Mouse (Mus musculus) spleen, embryonic (tissue): ENCODE results near the gene Mrps18a.

Experiments used
- CTCF ChIA-PET: fragments of 350-600 bp; sonication (Branson Sonifier 250); formaldehyde crosslinking; loops from one replicate; lab custom pipeline; 2022; lab: Charles Lee

Gene Mrps18a

DNA sequence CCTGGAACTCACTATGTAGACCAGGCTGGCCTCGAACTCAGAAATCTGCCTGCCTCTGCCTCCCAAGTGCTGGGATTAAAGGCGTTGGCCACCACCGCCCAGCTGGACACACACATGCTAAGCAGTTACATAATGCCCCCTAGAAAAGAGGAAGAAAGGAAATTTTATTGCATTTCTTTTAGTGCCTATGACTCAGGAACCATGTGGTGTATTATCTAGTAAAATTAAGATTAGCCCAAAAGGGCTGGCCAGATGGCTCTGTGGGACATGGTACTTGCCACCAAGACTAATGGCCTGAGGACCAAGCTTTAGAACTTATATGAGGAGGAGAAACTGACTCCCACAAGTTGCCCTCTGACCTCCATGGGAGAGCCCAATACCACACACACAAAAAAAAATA, 29.1 kb downstream of the Mrps18a start:
- CTCF ChIA-PET, result no interaction called here

DNA sequence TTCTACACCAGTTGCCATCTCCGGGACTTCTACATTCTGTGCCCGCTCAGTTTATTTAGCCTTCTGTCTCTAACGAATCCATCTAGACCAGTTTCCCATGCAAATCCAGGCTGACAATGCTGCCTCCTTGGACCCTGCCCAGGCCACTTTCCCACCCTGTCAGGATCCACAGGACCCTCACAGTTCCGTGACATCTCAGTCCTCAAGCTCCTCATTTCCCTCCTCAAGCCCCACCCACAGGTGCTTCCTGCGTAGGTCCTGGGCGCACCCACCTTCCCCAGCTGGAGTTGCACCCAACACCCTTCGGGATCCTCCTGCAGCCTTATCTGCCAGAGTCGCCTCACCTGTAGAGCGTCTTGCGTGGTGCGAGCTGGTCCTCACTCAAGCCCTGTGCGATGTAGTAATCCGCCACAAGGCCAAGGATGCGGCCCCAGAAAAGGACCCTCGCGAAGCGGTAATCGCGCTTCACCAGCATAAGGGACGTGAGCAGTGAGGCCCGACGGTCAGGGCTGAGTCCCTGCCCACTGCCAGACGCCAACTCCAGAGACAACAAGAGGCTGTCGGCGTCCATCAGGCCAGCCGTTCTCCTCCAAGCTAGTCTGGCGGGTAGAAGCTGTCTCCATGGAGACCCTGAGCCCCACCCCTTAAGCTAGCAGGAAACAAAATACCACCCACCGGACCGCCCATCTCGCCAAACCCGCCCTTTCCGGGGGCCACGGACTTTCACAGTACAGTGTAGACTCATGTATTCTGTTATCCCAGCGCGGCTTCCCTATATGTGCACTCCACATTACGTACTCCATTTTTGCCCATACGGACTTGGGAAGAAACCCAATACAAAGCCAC, 33.0 kb downstream of the Mrps18a start, which contains the start of gene Rsph9:
Gene Rsph9 (minus strand): TSS at position 639 of the 846 bp plus-strand sequence.
- CTCF ChIA-PET, result interaction anchor here (0.5 to 0.7 kb wide), 2 partner anchors 502 to 569 kb away, joined by 7 to 9 read pairs; no protein-coding TSS in a partner anchor

DNA sequence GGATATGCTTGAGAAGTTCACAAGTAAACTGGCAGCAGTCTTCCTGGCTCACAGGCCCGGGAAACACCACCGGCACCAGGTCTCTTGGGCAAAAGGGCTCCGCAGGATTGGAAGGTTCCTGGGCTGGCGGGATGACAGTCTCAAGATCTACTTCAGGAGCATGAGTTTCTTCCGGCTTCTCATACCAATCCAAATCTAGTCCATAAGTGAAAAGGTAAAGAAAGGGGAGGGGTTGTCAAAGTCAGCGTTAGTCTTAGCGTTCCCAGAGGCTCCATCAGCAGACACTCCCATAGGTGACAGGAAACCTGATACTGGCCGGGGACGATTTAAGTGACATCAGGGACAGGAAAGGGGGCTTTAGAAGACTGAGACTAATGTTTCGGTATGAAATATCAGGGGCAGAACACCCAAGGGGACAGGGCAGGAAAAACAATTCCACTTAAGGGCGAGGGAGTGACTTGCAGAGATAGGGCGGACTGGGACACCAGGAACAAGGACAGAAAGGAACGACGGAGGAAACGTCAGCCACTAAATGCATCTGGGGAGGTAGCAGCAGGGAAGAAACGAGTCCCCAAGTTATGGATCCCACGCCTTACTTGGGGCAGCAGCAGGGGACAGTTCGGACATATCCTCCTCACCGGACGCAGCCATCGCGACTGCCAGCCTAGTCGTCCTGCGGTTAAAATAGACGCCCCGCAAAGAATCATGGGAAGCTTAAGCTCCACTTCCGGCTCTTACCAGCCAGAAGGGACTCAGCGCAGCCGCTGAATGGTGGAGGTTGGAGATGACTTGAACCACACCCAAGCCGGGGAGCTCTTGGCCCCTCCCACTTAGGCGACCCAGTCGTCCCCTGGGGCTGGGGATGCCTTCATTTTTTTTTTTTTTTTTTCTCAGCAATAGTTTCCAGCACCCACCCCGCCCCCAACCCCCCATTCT, 42.3 kb downstream of the Mrps18a start, which contains the start of gene Mad2l1bp:
Gene Mad2l1bp (minus strand): TSS at position 707 of the 936 bp plus-strand sequence.
- CTCF ChIA-PET, result interaction anchor here (0.5 kb wide), 1 partner anchor 521 kb away, joined by 5 read pairs; no protein-coding TSS in a partner anchor

DNA sequence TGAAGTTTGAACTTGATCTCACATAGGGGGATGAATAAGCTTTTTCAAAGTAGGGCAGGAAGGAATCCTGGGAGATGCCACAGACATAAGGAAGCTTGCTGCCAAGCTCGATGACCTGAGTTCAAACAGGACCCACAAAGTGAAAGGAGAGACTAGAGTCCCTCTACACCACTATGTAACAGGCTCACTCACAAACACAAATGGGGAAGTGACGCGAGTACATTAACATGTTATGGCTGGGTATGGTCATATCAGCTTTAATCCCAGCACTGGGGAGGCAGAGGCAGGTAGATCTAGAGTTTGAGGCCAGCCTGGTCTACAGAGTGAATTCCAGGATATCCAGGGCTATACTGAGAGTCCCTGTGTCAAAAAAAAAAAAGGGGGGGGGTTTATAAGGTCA, 43.5 kb downstream of the Mrps18a start:
- CTCF ChIA-PET, result no interaction called here

DNA sequence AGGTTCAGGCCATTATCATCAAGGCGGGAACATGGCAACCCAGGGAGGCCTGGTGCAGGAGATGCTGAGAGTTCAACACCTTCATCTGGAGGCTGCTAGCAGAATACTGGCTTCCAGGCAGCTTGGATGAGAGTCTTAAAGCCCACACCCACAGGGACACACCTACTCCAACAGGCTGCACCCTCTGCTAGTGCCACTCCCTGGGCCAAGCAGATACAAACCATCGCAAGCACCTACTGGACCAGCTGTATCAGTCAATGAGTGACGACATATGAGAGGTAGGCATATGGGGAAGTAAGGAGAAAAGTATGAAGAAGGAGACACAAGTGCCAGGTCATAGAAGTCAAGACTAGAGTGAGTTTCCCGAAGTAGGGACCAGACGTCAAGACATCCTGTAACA, 45.9 kb downstream of the Mrps18a start:
- CTCF ChIA-PET, result no interaction called here

DNA sequence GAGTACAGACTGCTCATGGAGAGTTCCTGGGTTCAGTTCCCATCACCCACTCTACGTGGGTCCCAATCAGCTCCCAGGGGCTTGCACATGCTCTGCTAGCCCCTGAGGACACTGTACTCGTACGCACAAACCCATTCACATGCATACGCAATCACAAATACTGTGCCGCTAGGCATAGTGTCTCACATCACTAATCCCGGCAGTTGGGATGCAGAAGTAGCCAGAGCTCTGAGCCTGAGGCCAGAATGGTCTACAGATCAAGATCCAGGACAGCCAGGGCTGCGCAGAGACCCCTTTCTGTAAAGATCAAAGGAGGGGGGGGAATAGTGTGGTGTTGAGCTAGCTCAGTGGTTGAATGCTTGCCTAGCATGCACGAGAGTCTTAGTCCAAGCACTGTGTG, 46.3 kb downstream of the Mrps18a start:
- CTCF ChIA-PET, result interaction anchor here (0.6 kb wide), 1 partner anchor 46 kb away, joined by 3 read pairs; the partner anchor contains the start of gene Mrps18a

DNA sequence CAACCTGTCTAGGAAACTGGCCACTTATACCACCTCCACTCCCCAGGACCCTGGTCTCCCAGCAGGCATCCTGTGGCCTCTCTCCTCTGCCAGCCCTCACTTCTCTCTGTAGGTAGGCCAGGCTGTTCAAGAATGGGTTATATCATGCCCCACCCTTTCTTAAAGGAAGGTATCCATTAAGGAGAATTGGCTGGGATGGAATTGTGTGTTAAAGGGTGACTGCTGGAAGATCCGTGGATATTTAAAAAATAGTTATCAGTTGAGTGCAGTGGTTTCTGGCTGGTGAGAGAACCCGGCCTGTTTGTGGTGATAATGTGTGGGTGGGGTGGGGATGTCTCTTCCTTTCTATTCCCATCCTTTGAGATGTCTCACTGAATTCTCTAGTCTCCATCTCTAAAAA, 48.5 kb downstream of the Mrps18a start:
- CTCF ChIA-PET, result no interaction called here

DNA sequence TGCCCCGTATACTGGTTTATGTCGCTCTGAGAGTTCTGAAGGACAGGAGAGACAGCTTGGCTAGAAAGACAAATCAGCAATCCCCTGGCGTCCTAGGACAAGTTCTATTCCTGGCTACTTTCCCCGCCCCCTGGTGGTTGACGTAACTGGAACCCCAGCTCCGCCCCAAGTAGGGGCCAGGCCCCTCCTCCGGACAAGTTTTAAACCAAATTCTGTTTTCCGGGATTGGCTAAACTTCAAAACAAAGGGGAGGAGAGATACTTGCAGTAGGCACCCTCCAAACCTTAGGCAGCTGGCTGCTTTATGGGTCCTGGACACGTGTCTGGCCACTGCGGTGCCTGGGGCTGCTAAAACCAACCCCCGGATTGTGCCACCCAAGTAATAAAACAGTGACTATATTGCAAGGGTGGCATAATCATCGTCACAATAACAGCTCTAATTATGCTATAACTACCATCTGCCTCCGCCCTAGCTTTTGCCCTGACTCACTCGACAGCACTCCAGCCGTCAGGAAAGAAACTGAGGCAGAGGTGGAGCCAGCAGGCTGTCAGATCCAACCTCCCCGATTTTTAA, 49.4 kb downstream of the Mrps18a start:
- CTCF ChIA-PET, result interaction anchor here (0.6 kb wide), 1 partner anchor 15 kb away, joined by 10 read pairs; no protein-coding TSS in a partner anchor

DNA sequence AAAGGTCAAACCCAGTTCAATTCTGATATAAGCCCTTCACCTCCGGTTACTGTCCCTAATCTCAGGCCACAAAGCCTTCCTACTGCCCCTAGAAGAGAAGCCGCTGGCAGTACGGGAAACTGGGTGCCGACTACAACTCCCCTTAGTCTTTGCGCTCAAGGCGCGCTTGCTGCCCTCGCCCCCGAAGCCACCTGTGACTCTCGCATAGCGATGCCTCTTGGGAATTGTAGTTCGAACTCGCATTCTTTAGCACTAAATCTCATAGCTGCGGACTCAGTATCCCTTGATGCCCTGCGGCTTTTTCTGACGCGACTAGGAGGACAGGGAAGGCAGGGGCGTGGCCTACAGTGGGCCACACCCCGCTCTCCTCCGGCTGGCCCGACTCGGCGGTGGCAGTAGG, 49.9 kb downstream of the Mrps18a start, which contains the start of gene Gtpbp2:
Gene Gtpbp2 (plus strand): TSS at position 347 of the 400 bp plus-strand sequence.
- CTCF ChIA-PET, result interaction anchor here (0.6 kb wide), 1 partner anchor 14 kb away, joined by 10 read pairs; no protein-coding TSS in a partner anchor

DNA sequence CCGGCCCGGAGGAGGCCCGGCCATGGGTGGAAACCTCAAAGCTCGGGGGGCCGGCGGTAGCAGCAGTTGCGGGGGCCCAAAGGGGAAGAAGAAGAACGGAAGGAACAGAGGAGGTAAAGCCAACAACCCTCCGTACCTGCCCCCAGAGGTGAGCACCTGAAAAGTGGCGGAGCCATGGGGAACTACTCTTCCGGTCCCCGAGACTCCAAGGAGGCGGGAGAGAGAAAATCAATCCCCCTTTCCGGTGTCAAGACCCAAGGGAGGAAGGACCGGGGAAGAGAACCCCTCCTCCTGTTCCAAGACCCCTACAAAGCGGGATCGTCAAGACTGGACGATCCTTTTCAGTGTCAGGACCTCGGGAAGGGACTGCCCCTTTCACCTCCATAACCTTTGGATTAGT, 50.4 kb downstream of the Mrps18a start:
- CTCF ChIA-PET, result no interaction called here

DNA sequence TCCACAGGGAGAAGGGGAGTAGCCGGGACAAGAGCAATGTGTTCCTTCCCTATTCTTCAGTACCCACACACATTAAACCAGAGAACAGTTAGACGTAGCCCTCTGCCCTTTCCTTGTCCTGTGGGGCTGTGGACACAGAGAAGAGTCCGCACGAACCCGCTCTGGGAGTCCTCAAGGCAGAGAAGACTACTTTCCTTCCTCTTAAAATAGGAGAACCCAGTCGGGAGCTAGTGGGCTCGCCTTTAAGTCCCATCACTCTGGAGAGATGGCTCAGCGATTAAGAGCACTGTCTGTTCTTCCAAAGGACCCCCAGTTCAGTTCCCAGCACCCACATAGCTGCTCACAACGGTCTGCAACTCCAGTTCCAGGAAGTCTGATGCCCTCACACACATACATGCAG, 50.9 kb downstream of the Mrps18a start:
- CTCF ChIA-PET, result no interaction called here

DNA sequence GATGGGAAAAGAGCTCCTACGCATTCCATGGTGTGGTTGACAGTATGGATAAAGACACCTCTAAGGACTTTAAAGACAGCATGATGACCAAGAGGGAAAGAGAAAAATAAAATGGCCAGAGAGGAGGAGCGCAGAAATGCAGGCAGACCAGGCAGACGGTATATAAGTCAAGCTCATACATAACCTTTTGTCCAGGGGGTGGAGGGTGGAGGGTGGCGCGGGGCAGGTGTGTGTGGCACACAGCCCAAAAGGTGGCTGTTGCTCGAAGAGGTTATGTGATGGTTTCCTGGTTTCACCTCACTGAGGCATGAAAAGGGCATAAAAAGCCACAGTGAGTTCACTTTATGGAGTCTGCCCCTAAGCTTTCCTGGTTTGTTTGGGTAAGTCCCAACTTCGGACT, 51.8 kb downstream of the Mrps18a start:
- CTCF ChIA-PET, result no interaction called here

DNA sequence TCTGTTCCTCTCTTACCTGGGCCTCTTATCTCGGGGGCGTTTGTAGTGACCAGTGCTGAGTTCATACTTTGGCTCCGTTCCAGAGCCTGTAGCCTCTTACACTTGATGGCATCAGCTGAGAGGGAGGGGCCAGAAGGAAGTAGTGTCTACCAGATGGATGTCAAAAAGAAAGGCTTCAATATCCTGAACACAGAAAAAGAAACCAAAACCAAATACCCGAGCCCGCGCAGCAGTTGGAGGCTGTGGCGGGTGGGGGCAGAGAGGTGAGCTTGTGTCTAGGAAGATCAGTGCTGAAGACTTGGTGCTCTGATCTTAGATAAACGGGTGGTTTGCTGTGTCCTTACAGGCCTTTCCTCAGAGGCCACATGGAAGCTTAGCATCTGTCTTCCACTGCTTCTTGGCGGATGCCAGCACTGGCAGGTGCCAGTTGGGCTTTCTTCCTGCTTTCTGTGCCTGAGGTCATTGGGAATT, 52.2 kb downstream of the Mrps18a start:
- CTCF ChIA-PET, result no interaction called here

DNA sequence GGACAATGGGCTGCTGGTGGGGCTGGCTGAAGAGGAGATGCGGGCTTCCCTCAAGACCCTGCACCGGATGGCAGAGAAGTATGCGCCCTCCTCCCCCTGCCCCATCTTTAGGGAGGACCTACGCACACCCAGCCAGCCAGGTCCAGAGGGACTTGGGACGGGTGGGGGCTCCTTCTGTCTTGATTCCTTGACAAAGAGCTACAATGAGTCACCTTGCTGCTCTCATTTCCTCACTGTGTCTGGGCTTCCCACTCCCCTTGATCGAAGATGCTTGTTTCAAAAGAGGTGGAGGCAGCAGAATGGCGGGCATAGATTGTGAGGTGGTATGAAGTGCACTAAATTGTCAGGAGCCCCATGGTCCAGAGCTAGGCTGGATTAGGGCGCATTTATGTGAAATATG, 53.5 kb downstream of the Mrps18a start:
- CTCF ChIA-PET, result no interaction called here

DNA sequence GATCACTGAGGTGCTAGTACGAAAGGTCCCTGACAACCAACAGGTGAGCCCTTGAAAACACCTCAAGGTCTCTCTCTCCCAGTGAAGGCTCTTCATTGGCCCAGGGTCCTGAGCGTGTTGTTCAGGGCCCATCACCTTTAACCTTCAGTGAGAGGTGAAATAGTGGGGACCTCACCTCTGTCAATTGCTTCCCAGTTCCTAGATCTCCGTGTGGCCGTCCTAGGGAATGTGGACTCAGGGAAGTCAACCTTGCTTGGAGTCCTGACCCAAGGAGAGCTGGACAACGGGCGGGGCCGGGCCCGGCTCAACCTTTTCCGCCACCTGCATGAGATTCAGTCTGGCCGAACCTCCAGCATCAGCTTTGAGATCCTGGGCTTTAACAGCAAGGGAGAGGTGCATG, 54.0 kb downstream of the Mrps18a start:
- CTCF ChIA-PET, result interaction anchor here (0.7 kb wide), 1 partner anchor 488 kb away, joined by 3 read pairs; no protein-coding TSS in a partner anchor

DNA sequence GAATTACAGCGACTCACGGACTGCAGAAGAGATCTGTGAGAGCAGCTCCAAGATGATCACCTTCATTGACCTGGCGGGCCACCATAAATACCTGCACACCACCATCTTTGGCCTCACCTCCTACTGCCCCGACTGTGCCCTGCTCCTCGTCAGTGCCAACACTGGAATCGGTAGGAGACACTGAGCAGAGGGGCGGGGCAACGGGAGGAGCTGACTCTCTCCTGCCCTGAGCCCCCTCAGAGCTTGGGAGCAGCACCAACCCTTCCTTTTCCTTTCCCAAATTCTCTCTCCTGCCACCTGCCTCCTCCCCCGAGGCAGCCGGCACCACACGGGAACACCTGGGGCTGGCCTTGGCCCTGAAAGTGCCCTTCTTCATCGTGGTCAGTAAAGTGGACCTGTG, 54.7 kb downstream of the Mrps18a start:
- CTCF ChIA-PET, result no interaction called here

DNA sequence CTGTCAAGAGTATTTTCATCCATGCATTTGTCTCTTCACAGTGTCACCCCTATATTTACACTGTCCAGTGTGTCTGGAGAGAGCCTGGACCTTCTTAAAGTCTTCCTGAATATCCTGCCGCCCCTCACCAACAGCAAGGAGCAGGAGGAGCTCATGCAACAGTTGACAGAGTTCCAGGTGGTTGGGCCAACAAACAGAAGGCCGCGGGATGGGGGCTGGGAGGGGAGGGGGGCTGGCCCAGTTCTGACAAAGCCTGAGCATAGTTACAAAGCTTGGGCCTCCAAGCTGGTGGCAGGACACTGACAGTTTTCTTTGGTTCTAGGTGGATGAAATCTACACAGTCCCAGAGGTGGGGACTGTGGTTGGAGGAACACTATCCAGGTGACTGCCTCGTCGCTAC, 55.5 kb downstream of the Mrps18a start:
- CTCF ChIA-PET, result no interaction called here

DNA sequence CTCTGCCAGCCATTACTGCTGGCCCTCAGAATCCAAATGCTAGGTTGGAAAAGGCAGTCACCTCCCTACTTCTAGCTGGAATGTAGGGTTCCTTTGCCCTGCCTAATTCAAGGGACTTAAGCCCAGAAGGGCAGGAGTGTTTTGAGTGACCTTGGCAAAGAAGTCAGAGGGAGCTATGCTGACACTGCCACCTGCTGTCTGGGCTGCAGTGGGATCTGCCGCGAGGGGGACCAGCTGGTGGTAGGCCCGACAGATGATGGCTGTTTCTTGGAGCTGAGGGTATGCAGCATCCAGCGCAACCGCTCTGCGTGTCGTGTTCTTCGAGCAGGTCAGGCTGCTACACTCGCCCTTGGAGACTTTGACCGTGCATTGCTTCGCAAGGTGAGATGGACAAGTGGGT, 56.2 kb downstream of the Mrps18a start:
- CTCF ChIA-PET, result no interaction called here

DNA sequence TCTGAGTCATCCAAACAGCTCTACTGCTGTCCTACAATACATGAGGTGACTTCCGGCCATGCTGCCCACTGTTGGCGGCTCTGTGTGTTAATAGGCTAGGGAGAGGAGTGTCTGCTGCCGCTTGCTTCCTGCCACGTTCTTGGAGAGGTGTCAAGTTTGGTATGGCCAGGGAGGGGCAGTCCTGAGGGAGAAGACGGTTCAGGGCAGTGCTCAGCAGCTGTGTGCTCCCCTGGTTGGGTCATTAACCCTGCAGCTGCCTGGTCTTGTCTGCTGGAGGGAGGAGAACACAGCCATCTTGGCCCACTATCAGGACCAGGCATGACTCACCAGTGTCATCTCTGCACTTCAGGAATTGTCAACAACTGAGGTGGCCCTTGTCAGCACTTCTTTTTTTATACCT, 57.5 kb downstream of the Mrps18a start:
- CTCF ChIA-PET, result no interaction called here

DNA sequence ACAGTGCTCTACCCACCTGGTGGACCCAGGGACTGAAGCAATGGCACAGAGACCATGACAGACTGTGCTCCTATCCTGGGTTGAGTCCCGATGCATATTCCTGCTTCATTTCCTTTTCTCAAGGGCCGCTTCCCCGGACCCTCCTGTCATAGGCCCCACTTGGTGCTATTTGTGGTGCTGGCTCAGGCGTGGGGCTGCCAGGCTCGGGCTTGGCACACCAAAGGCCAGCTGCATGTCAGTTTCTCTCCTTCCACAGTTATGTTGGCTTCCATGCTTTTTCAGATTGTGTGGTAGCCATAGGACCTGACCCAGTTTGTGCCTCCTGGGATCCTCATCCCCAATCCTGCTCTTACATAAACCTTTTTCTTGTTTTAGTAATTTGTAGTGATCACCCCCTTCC, 58.0 kb downstream of the Mrps18a start:
- CTCF ChIA-PET, result no interaction called here

DNA sequence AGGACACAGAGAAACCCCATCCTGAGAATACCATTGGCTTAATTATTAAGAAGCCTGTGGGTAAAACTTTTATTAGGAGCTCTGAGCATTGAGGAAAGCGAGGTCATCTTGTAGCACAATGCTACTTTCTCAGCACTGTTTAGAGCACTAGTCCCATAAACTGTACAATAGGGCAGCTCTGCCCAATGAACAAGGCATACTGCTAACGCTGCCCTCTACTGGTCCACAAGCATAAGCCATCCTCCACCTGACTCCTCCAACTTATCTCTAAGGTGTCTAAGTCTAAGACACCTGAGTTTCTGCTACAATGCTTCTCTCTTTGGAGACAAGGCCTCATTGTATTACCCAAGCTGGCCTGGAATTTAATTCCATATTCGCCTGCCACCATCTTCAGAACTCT, 59.8 kb downstream of the Mrps18a start:
- CTCF ChIA-PET, result no interaction called here
